Mouse (Mus musculus) limb, embryonic 15.5 days (tissue): Measurements from ENCODE around the gene Hexim1. TPM values are rescaled to one million over a fixed set of nuclear protein-coding genes. Genes with fewer than 3 reads are reported as not detected.

Experiments used
- ATAC-seq: fragments of 200-750 bp; cut with Nextera tagmentation; 2 replicates; pipeline ENCODE4 v1.8.0; 2017; ENCODE audit warnings: low read depth, moderate TSS enrichment; ENCODE audit not compliant: insufficient number of reproducible peaks, low FRiP score, low TSS enrichment
- H3K27ac ChIP-seq: fragments of 300-500 bp; sonication (generic); 2 replicates; pipeline ENCODE4 v1.5.1; 2015; ENCODE audit warnings: moderate library complexity, mild to moderate bottlenecking, inconsistent platforms
- H3K27me3 ChIP-seq: fragments of 300-500 bp; sonication (generic); 2 replicates; pipeline ENCODE4 v1.6.1; 2015; ENCODE audit warnings: inconsistent platforms
- H3K36me3 ChIP-seq: fragments of 300-500 bp; sonication (generic); 2 replicates; pipeline ENCODE4 v1.6.1; 2015; ENCODE audit warnings: inconsistent platforms
- H3K4me1 ChIP-seq: fragments of 300-500 bp; sonication (generic); 2 replicates; pipeline ENCODE4 v1.6.1; 2015; ENCODE audit warnings: inconsistent platforms
- H3K4me2 ChIP-seq: fragments of 300-500 bp; sonication (generic); 2 replicates; pipeline ENCODE4 v1.6.1; 2015; ENCODE audit warnings: mild to moderate bottlenecking, inconsistent platforms
- H3K4me3 ChIP-seq: fragments of 300-500 bp; sonication (generic); 2 replicates; pipeline ENCODE4 v1.5.1; 2015; ENCODE audit warnings: mild to moderate bottlenecking, inconsistent platforms
- H3K9ac ChIP-seq: fragments of 300-500 bp; sonication (generic); 2 replicates; pipeline ENCODE4 v1.6.1; 2015; ENCODE audit warnings: inconsistent platforms
- H3K9me3 ChIP-seq: fragments of 300-500 bp; sonication (generic); 2 replicates; pipeline ENCODE4 v1.6.1; 2016; ENCODE audit warnings: inconsistent platforms
- WGBS: fragments of 180-500 bp; shearing (Covaris S2); methylation state at CpG from one replicate; pipeline ENCODE4 v1.1.7; 2015; 5-methylcytosine and 5-hydroxymethylcytosine counted together
- polyA plus RNA-seq: library from polyadenylated mRNA; unstranded; fragments of >200 nt; fragmentation: Nextera tagmentation; extraction: Ambion mirVana; gene quantifications from 2 replicates; pipeline ENCODE4 v1.2.1, GENCODE M21; 2015

Hexim1 gene
- polyA plus RNA-seq, 1 experiment from 2014 or later = 5.8 TPM

DNA sequence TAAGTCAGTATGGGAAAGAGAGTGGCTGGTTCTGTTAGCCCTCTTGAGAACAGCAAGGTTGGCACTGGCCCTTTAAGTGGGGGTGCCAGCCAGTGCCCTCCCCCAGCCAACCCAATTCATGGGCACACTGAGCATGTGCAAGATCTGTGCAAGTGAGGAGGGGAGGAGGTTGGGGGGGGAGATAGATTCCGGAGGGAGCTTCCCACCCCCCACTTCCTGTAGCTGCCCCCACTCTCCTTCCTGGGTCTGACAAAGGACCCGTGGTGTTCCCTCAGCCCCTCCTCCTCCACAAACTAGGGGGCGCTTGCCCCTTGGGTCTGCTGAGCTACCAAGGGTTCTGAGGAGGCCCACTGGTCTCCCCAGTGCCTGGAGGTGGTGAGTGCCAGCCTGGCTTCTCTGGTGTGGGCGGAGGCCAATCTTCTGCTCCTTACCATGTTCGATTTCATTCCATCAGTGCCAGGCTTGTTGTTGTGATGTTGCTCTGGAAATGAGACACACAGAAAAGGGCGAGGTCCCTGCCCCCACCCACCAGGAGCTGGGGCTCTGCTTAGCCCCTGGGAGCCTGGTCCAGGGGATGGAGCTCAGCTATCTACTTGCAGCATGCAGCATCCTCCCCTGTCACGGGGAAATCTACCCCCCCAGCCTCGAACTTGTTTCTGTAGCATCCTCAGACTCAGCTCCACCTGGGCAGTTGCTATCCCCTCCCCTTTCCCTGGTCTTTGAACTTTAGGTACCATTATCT is 26.6 kb downstream of the Hexim1 start:
- Histone ChIP-seq H3K9me3 (no peaks in the 10 kb centered on the region), H3K4me2 (peak overlapping the region; percentile 31), H3K27me3 (no peaks in the 10 kb centered on the region), H3K36me3 (peaks cover 17% of the 10 kb centered on the region), H3K9ac (no peak overlapping the region), H3K27ac (peak overlapping the region; percentile 83), H3K4me1 (peaks cover 30% of the 10 kb centered on the region), H3K4me3 (peak overlapping the region; percentile 26)
- peak; percentile 52 for ATAC-seq
- WGBS = 24% methylated on average over 8 of the region's 8 CpGs

DNA sequence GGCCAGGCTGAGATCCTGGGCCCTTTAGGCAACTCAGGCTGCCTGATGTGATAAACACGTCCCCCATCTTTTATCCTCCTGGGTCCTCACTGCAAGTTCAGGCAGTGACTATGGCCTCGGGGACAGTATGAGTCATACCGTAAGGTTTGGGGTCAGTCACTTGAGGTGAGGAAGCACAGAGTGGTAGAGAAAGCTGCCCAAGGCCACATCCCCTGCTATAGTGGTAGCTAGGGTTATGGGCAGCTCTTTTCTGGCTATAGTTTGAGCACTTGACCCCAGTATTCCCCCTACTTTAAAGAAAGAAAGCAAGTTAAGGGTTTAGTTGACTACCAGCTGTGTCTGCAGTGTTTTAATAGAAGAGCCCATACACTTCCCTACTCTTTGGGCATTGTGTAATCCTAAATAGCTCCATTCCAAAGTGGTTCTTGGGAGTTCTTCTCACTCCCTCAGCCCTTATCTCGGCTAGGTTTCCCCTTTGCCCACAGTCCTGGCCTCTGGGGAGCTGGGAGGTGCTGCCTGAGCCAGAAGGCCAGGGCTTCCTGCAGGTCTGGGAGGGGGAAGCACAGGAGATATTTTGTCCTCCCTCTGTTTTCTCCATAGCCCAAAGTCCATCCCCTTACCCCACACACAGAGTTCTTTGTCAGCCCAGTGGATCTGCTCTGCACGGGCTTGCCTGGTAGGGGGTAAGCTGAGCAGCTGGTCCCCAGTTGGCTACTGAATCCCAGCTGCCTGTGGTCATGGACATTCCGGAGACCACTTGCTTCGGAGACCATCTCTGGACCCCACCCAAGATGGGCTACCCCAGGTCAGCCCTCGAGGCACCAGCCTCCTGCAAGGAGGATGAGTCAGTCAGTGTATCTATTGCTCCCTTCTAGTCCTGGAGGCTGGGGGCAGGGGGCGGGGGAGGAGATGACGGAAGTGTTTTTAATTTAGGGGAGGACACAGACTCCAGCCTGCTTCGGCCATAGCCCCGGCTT is 28.6 kb downstream of the Hexim1 start:
- Histone ChIP-seq H3K4me2 (no peak overlapping the region), H3K4me3 (no peak overlapping the region), H3K27ac (0 out of 2 replicates have a peak overlapping the region, but pooled peaks have one; percentile 14), H3K9me3 (no peaks in the 10 kb centered on the region), H3K27me3 (no peaks in the 10 kb centered on the region), H3K36me3 (peaks cover 2% of the 10 kb centered on the region; the same call in 1 of the 2 replicates), H3K9ac (no peak overlapping the region), H3K4me1 (peaks cover 30% of the 10 kb centered on the region)
- ATAC-seq = no peak
- 33% methylated on average over 12 of the region's 12 CpGs for WGBS

DNA sequence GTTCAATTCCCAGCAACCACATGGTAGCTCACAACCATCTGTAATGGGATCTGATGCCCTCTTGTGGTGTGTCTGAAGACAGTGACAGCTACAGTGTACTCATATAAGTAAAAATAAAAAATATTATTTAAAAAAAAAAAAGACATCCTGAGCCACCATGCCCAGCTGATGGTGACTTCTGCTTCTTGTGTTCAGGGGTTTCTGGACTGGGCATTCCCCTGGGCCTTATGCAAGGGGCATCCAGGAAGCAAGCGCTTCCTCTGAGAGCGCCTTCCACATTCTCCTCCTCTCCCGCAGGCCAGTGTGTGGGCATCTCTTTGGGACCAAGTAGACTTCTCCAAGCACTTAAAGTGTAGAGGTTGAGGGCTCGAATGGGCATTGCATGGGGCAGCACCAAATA is 30.4 kb downstream of the Hexim1 start:
- WGBS = 87% methylated on average over 4 of the region's 4 CpGs
- Histone ChIP-seq H3K36me3 (no peaks in the 10 kb centered on the region), H3K4me3 (no peak overlapping the region), H3K9me3 (no peaks in the 10 kb centered on the region), H3K4me1 (peaks cover 19% of the 10 kb centered on the region), H3K9ac (no peak overlapping the region), H3K27me3 (no peaks in the 10 kb centered on the region), H3K4me2 (no peak overlapping the region), H3K27ac (no peak overlapping the region)
- no peak for ATAC-seq

DNA sequence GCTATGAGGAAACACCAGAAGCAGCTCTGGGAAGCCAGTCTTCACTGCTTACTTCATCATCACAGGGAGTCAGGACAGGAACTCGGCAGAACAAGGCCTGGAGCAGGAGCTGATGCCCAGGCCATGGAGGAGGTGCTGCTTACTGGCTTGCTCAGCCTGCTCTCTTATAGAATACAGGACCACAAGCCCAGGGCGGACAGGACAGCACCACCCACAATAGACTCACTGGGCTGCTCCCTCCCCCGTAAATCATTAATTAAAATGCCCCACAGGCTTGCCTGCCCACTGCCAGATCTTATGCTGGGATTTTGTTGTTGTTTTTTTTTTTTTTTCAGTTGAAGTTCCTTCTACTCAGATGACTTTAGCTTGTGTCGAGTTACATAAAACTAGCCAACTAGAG is 31.7 kb downstream of the Hexim1 start:
- Histone ChIP-seq H3K9me3 (no peaks in the 10 kb centered on the region), H3K4me3 (no peak overlapping the region), H3K27me3 (no peaks in the 10 kb centered on the region), H3K4me2 (no peak overlapping the region), H3K4me1 (peaks cover 6% of the 10 kb centered on the region), H3K9ac (no peak overlapping the region), H3K36me3 (no peaks in the 10 kb centered on the region), H3K27ac (no peak overlapping the region)
- 51% methylated on average over 4 of the region's 4 CpGs for WGBS
- no peak for ATAC-seq

DNA sequence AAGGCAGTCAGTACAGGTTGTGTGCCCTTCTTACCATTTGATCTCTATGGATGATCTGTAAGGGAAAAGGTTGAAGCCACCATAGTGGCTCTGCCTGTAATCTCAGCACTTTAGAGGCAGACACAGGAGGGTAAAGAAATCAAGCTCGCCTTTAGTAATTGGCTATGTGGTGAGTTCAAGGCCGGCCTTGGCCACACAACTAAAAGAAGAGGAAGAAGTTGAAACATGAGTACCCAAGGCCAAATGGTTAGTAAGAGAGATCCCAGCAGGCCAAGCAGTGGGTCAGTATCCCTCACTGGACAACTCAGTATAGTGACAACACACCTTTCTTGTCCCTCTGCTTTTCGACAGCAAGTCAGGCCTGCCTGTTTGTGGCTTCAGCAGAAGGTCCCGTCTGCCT is 33.7 kb downstream of the Hexim1 start:
- Histone ChIP-seq H3K27ac (no peak overlapping the region), H3K27me3 (no peaks in the 10 kb centered on the region), H3K36me3 (no peaks in the 10 kb centered on the region), H3K4me2 (no peak overlapping the region), H3K4me3 (no peak overlapping the region), H3K9me3 (no peaks in the 10 kb centered on the region), H3K4me1 (peaks cover under 1% of the 10 kb centered on the region; the same call in 1 of the 2 replicates), H3K9ac (no peak overlapping the region)
- no peak for ATAC-seq
- WGBS = 90% methylated on average over 4 of the region's 4 CpGs

DNA sequence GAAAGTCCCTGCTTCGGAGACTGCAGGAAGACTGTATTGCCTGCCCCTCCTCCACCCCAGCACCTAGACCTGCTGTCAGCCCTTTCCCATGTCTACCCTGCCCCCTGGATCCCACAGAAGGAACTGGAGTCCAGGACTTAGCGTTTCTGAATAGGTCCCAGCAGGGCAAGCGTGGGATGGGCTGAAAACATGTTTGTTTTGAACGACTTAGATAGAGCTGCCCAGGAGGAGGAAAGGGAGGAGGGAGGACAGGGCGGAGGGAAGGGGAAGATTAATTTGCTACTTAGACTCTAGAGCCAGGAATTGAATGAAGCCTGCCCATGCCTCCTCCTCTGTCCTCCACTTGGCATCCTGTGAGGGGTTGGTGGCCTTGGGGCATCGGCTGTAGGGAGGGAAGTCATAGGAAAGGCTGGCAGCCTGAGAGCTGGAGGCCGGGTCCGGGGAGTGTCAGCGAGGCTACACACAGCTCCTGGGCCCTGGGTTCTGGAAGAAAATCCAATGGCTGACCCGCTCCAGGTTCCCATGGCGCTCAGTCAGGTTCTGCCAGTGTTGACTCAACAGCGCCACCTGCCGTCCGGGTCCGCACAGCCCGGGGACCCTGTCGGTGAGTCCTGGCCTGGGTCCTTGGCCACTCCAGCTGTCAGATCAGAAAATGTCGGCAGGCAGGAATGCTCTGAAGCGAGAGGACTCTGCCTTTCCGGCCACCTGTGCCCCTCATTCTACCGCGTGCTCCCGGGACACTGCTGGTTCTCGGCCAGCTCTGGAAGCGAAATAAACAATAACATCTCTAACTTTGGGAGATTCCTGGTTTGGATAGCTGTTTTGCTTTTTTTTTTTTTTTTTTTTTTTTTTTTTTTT is 42.8 kb downstream of the Hexim1 start:
- Histone ChIP-seq H3K4me3 (peak overlapping the region; percentile 34), H3K9ac (peak overlapping the region; percentile 28; the same call in 1 of the 2 replicates), H3K27ac (peak overlapping the region; percentile 50; the same call in 1 of the 2 replicates), H3K27me3 (no peaks in the 10 kb centered on the region), H3K4me2 (peak overlapping the region; percentile 57), H3K36me3 (no peaks in the 10 kb centered on the region), H3K4me1 (peaks cover 13% of the 10 kb centered on the region), H3K9me3 (no peaks in the 10 kb centered on the region)
- 1% methylated on average over 25 of the region's 25 CpGs for WGBS
- peak; percentile 87 for ATAC-seq

DNA sequence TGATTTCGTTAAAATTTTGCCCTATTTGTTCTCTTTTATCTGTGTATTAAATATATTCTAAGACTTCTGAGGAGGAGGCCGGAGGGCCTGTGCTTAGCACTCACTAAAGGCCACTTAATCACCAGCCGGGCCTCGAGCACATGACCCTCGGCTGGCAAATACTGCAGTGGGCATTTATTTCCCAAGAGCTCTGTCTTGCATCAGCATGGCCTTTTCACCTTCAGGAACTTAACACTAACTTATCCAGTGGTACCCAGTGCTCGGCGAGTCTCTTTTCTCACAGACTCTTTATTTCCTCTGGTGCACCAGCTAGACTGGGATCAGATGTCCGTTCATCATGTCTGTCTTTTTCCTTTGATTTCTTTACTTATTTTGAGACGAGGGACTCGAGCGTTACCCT is 44.7 kb downstream of the Hexim1 start:
- no peak overlapping the region for H3K27ac ChIP-seq
- peaks cover 13% of the 10 kb centered on the region for H3K4me1 ChIP-seq
- no peaks in the 10 kb centered on the region for H3K36me3 ChIP-seq
- H3K4me2 ChIP-seq = no peak overlapping the region
- no peak overlapping the region for H3K4me3 ChIP-seq
- H3K9me3 ChIP-seq = no peaks in the 10 kb centered on the region
- H3K27me3 ChIP-seq = no peaks in the 10 kb centered on the region
- no peak overlapping the region for H3K9ac ChIP-seq
- no peak for ATAC-seq
- 88% methylated on average over 11 of the region's 11 CpGs for WGBS

DNA sequence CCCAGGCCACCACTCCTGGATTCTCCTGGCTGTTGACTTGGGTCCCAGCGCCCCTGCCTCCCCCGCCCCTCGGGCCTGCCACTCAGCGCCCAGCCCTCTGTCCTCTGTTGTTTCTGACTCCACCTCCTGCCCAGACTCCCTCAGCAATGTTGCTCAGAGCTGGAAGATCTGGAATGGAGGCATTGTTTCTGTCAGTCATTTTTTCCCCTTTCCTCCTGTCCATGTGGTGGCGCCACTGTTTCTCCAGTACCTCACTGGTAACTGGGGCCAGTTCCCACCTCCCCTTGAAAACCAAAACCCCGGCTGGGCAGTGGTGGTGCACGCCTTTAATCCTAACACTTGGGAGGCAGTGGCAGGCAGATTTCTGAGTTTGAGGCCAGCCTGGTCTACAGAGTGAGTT is 45.4 kb downstream of the Hexim1 start:
- no peak overlapping the region for H3K27ac ChIP-seq
- H3K9ac ChIP-seq = no peak overlapping the region
- no peaks in the 10 kb centered on the region for H3K9me3 ChIP-seq
- H3K36me3 ChIP-seq = no peaks in the 10 kb centered on the region
- ATAC-seq = no peak
- no peak overlapping the region for H3K4me2 ChIP-seq
- no peaks in the 10 kb centered on the region for H3K27me3 ChIP-seq
- 78% methylated on average over 7 of the region's 7 CpGs for WGBS
- H3K4me1 ChIP-seq = peaks cover 13% of the 10 kb centered on the region
- H3K4me3 ChIP-seq = no peak overlapping the region

DNA sequence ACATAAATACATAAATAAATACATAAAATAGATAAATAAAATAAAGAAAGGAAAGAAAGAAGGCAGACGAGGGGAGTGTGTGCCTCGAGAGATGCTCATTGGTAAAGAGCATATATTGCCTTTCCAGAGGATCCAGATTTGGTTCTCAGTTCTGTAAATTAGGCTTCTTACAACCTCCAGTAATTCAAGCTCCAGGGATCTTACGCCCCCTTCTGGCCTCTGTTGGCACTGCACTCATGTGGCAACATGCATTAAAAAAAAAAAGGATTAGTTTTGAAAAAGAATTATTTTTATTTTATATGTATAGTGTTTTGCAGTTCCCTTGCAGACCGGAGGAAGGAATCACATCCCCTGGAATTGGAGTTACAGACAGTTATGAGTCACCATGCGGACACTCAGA is 46.1 kb downstream of the Hexim1 start:
- H3K4me3 ChIP-seq = no peak overlapping the region
- H3K4me1 ChIP-seq = peaks cover 13% of the 10 kb centered on the region
- no peak overlapping the region for H3K27ac ChIP-seq
- no peak overlapping the region for H3K4me2 ChIP-seq
- no peaks in the 10 kb centered on the region for H3K9me3 ChIP-seq
- no peaks in the 10 kb centered on the region for H3K36me3 ChIP-seq
- H3K27me3 ChIP-seq = no peaks in the 10 kb centered on the region
- WGBS = 87% methylated on average over 5 of the region's 5 CpGs
- no peak for ATAC-seq
- H3K9ac ChIP-seq = no peak overlapping the region

DNA sequence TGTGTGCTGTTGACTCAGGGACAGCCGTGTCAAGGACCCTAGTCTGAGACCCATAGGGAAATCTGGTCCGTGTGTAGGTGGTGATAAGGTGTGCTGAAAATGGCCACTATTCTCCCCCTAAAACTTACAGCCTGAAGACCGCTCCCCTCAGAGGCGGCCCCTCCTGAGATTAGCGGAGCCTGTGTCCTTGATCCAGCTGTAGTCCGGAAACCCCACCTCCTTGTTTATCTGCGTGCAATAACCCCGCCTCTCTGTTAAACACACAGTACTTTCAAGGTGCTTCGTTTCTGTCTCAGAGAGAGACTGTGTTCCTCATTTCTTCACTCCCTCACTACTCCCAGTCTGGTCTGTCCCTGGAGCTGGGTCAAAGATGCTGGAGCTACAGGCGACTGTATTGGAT is 48.4 kb downstream of the Hexim1 start:
- WGBS = 32% methylated on average over 10 of the region's 10 CpGs
- Histone ChIP-seq H3K4me2 (no peak overlapping the region), H3K9ac (no peak overlapping the region), H3K36me3 (no peaks in the 10 kb centered on the region), H3K4me1 (0 out of 2 replicates have a peak, but pooled peaks cover 1% of the 10 kb centered on the region), H3K27ac (no peak overlapping the region), H3K4me3 (no peak overlapping the region), H3K27me3 (peaks cover 10% of the 10 kb centered on the region), H3K9me3 (no peaks in the 10 kb centered on the region)
- ATAC-seq = no peak

DNA sequence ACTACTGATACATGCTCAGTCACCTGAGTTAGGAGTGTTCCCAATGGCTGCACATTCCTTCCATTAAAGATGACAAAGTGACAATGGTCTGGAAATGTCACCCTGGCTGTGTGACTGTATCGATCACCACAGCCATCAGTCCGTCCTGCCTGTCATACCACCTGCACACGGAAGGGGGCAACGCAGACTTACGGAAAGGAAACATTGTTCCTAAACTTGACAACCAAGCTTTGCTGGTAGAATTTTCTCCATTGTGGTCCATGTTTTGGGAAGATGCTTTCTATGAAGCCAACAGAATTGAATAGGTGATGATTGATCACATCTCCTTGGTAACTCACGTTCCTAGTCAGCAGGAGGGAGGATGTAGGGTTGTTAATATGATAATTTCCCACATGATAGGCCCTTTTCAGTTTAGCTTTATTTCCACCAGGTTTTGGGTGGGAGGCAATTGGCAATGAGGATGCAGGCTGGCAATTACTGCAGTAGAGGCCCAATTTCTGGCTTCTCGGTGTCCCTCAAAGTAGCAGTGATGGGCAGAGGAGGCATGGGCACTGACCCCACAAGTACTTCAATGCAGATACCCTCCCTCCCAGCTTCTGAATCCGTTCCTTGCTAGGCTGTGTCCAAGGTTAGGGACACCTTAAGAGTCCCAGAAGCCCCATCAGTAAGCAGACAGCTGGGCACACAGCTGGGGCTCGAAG is 52.8 kb downstream of the Hexim1 start:
- H3K27ac ChIP-seq = no peak overlapping the region
- H3K4me1 ChIP-seq = peaks cover 11% of the 10 kb centered on the region
- H3K9ac ChIP-seq = no peak overlapping the region
- 26% methylated on average over 9 of the region's 9 CpGs for WGBS
- no peak overlapping the region for H3K4me3 ChIP-seq
- no peaks in the 10 kb centered on the region for H3K9me3 ChIP-seq
- no peaks in the 10 kb centered on the region for H3K36me3 ChIP-seq
- peaks cover 55% of the 10 kb centered on the region for H3K27me3 ChIP-seq
- H3K4me2 ChIP-seq = no peak overlapping the region
- no peak for ATAC-seq
